Mouse (Mus musculus) T-helper 1 cell (primary cell): Measurements from ENCODE around the gene Atp6v0b.

ENCODE experiments used
- in situ Hi-C: fragments of 300-600 bp; cut with MboI, MseI; formaldehyde crosslinking; loops from one replicate; pipeline ENCODE4 v1.15.1; 2025; ENCODE audit warnings: high pct_unique_total_duplicates

Atp6v0b gene

DNA sequence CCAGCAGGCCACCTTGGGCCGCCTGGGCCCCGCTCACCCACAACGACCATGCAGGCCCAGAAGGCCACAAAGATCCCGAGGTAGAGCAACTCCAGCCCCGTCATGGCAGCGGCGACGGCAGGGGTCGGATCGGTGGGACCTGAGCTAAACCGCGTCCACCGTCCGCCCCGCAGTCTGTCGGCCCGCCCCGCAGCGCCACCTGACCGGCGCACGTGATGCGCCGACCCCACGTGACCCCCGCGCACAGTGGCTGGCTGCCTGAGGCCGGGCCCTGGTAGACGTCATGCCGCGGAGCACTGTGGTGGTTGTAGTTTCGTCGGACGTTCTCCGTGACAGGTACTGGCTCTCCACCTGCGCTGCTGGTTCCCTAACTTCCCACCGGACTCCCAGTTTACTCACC is at the start of gene Atp6v0b:
Gene Atp6v0b, minus strand, starts transcription at position 201 of the 400 bp plus-strand sequence.
- in situ Hi-C loops: no loop called here

- in situ Hi-C loops: no loop called here
These were observed 46.9 kb upstream of the Atp6v0b start for GRCm38 (mm10) chr4:117934081-117934480.

DNA sequence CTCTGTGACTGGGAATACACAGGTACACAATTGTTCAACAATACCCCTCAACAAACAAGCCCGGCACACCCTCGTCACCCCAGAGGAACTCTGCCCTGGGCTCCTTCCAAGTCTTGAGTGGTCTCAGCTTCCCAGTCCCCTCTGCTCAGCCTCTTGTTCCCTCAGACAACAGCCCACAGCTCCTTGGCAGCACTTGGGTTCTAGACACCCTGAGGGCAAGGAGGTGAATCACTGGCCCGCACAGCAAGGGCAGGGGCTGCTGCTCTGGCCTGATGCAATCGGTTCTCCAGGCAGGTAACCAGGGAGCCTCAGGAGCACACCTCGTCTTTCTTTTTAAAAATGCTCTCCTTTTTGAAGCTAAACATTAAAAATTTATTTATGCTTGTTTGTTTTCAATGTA is 46.1 kb upstream of the Atp6v0b start:
- in situ Hi-C loops: no loop called here

GRCm38 (mm10) chr4:117929391-117929881 is 42.3 kb upstream of the Atp6v0b start, which contains the start of gene Artn:
Gene Artn (minus strand): TSS chr4:117929763.
- in situ Hi-C loops: loop anchor here (10.0 kb wide), 1 partner anchor 155 kb away; no protein-coding TSS in a partner anchor

DNA sequence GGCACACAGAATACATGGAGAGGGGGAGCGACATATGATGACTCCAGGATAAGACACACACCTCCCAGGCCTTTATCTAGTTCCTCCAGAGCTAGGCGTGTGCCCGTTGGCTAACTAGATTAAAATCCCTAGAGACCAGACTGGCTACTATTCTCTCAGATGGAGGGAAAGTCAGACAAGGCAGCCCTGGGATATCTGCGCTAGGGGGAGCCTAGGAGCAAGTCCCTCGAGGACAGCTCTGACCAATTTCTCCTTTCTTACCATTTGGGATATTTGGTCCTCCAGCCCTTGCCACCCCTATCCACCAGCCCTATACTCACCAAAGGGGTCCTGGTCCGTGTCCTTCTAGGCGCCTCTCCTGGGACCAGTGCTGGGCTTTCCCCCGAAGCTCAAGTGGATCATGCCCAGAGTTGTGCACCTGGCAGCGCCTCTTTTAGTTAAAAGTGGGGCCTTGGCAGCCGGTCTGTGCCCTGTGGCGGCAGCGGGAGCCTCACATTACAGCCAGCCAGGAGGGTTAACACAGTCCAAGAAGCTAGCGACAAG is 41.6 kb upstream of the Atp6v0b start:
- in situ Hi-C loops: loop anchor here (10.0 kb wide), 1 partner anchor 156 kb away; no protein-coding TSS in a partner anchor

DNA sequence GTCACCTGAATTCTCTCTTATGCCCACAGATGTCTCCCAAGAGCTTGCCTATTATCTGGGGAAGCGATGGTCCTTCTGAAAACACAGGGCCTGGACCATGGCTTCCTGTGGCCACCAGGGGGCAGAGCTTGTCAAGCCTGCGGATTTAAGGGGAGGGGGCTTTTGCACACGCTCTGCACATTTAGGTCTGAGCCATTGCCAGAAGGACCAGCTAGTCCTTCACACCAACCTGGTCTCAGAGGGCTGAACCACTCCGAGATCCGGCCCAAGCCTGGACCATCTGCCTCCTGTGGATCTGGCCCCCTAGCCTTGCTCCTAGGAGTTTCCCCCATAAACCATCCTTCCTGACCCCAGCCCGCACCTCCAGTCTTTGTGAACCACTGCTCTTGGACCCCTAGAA is 41.1 kb upstream of the Atp6v0b start:
- in situ Hi-C loops: loop anchor here (10.0 kb wide), 1 partner anchor 157 kb away; no protein-coding TSS in a partner anchor

DNA sequence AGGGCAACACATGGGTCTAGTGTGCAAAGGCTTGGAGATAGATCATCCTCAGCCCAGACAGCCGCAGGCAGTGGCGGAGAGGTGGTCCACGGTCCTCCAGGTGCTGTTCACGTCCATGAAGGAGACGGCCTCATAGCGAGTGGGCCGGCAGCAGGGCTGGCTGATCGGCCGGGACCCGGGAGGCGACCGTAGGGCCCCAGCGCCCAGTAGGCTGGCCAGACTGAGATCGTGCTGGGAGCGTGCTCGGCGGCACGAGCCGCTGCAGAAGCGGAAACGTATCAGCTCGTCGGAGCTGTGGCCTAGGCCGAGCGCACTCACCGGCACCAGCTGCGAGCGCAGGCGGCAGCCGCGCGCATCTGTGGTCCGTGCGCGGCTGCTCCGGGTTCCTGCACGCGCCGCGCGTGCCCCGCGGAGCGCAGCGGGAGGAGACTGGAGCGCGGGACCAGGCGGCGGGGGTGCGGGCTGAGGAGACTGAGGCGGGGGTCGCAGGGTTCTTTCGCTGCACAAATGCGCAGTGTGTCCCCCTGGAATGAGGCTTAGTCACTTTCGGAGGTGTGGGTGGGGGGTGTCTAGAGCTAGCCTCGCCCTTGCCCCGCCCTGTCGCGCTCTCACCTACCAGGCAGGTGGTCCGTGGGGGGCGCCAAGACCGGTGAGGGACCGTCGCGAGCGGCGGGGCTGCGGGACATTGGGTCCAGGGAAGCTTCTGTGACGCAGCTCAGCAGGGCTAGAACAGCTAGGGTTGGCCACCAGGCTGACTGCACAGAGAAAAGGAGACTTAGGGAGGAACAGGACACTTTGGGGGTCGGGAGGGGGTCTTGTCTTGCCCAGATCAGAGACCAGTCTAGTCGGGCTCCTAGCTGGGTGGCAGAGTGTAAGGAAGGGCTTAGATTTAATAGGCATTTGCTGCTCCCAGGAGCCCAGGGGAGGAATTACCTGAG is 39.7 kb upstream of the Atp6v0b start:
- in situ Hi-C loops: loop anchor here (10.0 kb wide), 1 partner anchor 158 kb away; no protein-coding TSS in a partner anchor

GRCm38 (mm10) chr4:117924916-117925315 is 37.8 kb upstream of the Atp6v0b start:
- in situ Hi-C loops: loop anchor here (10.0 kb wide), 1 partner anchor 160 kb away; no protein-coding TSS in a partner anchor

GRCm38 (mm10) chr4:117923450-117923849 is 36.3 kb upstream of the Atp6v0b start:
- in situ Hi-C loops: loop anchor here (10.0 kb wide), 1 partner anchor 161 kb away; no protein-coding TSS in a partner anchor

DNA sequence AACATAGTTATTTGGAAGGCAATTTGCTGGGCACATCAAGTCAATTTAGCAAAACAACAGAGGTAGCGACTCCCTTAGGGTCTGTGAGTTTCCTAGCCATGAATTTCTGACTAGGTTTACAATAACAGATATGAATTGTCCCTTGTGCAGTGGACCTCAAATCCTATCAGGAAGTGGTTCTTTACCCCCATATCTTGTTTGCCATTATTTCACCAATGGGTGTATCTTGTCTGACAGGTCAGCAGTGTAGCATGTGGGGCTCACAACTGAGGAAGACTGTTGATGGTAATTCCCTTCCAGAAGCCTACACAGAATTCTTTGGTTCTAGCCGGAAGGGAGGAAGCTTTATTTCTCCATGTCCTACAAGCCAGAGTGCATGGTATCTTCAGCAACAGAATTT is 34.2 kb upstream of the Atp6v0b start:
- in situ Hi-C loops: loop anchor here (10.0 kb wide), 1 partner anchor 163 kb away; no protein-coding TSS in a partner anchor

GRCm38 (mm10) chr4:117918762-117919161 is 31.6 kb upstream of the Atp6v0b start:
- in situ Hi-C loops: loop anchor here (10.0 kb wide), 1 partner anchor 1414 kb away; the partner anchor contains the start of gene Ipp

GRCm38 (mm10) chr4:117918261-117918660 is 31.1 kb upstream of the Atp6v0b start:
- in situ Hi-C loops: loop anchor here (10.0 kb wide), 1 partner anchor 1413 kb away; the partner anchor contains the start of gene Ipp

DNA sequence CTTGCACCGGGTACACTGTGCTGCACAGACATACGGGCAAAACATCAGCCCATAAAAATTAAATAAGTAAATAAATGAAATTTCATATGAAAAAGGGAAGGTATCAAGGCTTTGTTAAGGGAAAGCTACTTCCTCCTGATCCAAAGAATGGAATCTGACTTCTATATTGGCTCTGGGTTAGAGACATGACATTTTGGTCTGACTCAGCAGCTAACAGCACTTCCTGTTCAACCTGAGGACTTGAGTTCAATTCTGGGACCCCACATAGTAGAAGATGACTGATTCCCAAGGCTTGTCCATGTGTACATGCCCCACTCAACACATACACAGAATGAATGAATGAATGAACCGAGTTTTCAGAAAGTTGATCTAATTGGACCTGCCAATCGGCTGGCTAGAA is 30.7 kb upstream of the Atp6v0b start:
- in situ Hi-C loops: loop anchor here (10.0 kb wide), 1 partner anchor 1413 kb away; the partner anchor contains the start of gene Ipp

DNA sequence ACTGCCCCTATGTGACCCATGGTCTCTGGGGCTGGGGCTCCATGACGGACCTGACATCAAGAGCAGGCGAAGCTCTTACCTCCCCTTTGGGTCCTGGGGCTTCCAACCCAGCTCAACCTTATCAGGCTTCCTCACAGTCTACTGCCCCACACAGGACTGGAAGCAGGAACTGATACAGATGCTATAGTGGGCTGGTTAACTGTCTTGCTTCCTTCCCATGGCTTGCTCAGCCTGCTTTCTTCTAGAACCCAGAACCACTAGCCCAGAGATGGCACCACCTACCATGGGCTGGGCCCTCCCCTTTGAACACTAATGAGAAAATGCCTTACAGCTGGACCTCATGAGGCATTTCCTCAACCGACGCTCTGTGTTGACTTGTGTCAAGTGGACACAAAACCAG is 30.3 kb upstream of the Atp6v0b start:
- in situ Hi-C loops: loop anchor here (10.0 kb wide), 1 partner anchor 1413 kb away; the partner anchor contains the start of gene Ipp

DNA sequence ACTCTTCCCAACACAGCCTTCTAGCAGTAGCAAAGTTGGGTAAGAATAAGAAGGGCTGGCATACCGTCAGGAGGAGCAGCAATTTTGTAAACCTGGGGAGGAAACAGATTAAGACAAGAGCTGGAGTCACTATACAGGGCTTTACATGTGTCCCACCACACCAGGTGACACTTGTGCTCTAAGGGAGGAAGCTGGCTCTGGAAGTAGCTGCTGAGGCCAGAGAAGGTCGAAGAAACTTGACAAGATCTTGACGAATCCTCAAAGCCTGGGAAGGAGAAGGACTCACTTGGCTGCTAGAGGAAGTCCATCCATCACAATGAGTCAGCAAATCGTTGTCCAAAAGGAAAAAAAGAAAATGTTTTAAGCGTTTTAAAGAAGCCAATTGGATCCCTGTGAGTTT is 29.3 kb upstream of the Atp6v0b start:
- in situ Hi-C loops: loop anchor here (10.0 kb wide), 1 partner anchor 1412 kb away; the partner anchor contains the start of gene Ipp

- in situ Hi-C loops: loop anchor here (10.0 kb wide), 1 partner anchor 1411 kb away; the partner anchor contains the start of gene Ipp
These were observed 28.5 kb upstream of the Atp6v0b start for GRCm38 (mm10) chr4:117915489-117916105.

- in situ Hi-C loops: loop anchor here (10.0 kb wide), 1 partner anchor 1410 kb away; the partner anchor contains the start of gene Ipp
These were observed 27.7 kb upstream of the Atp6v0b start, which contains the start of gene Ipo13 for GRCm38 (mm10) chr4:117914591-117915442. Gene Ipo13 (minus strand): TSS chr4:117914999.

DNA sequence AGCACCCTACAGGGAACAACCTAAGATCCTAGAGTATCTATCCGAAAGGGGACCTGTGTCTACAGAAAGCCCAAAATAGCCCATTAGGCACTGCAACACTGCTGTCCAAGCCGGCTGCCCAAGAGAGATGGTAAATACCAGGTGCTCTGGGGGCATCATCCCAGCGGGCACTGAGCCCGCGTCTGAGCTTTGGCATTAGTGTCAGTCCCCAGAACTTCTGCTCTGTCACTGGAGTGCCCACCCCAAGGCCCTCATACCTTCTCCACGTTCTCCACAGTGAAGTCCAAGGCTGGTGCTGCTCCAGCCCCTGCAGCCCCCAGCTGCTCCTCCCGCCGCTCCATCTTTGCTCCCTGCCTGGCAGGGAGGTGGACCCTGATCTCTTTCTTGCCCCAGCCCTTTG is 26.9 kb upstream of the Atp6v0b start:
- in situ Hi-C loops: loop anchor here (10.0 kb wide), 1 partner anchor 1409 kb away; the partner anchor contains the start of gene Ipp

DNA sequence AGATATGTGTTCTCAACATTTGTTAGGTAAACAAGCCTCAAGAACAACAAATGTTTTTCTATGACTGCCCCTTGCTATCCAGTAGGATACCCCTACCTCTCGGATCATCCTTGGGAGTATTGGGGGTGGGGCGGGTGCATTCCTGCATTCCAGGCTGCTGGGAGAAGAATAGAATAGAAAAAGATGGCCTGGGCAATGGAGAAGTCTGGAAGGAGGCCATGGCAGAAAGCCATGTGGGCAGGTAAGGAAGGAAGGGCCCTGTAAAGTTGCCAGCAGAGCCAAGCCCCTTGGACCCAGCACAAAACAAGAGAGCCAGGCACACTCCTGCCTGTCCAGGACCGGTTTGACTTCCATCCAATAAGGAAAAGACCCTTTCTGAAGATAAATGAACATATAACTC is 26.3 kb upstream of the Atp6v0b start:
- in situ Hi-C loops: loop anchor here (10.0 kb wide), 1 partner anchor 1409 kb away; the partner anchor contains the start of gene Ipp
